Mouse (Mus musculus) heart, postnatal 25 days (tissue): ENCODE results near the gene Csf1. TPM values are rescaled to one million over a fixed set of nuclear protein-coding genes. Genes with fewer than 3 reads are reported as not detected.
A peak's percentile ranks its signal among the peaks of the same experiment; 100 is the strongest.

Experiments used
- DNase-seq: peaks from one replicate; pipeline ENCODE4 v3.0.0; 2022; ENCODE audit warnings: low spot score
- intact Hi-C: fragments of 180-260 bp; cut with DNase I; formaldehyde crosslinking; loops from one replicate; pipeline ENCODE4 v1.15.1; 2025
- total RNA-seq, 2 experiments: library from RNA; stranded (reverse); gene quantifications; 2 replicates each; pipeline ENCODE4 v1.2.3; 2021

Gene Csf1
- total RNA-seq, 2 experiments from 2014 or later = 46.8 to 48.6 TPM

DNA sequence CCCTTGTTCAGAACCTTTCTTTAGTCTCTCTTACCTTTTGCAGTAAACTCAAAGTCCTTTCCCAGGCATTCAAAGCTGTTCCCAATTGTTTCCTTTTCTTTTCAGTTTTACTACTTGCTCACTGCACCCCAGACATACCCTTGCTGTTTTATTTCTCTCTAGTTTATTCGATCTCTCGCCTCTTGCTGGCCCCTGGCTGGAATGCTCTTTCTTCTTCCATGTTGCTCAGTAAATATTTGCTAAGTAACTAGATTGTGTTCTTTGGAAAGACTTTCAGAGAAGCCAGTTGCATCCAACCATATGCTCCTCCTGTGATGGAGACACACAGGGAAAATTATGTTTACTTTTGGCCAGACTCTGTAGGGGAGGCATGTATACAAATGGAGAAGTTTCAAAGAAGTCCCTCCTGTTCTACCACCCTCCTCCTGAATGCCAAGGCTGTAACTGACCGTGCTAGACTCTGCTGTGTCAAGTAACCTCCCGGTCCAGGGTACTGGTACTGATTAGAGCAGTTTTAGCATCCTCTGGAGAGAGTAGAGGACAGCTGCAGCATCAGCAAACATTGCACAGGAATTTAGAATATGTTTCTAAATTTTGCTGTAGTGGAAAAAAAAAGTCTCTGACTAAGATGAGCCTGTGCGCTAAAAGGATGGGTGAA lies 45.9 kb downstream of the Csf1 start:
- intact Hi-C loops = no loop called here
- no peak for DNase-seq

- intact Hi-C loops = no loop called here
- DNase-seq = no peak
Observed at GRCm38 (mm10) chr3:107712081-107712480, 48.2 kb downstream of the Csf1 start.

DNA sequence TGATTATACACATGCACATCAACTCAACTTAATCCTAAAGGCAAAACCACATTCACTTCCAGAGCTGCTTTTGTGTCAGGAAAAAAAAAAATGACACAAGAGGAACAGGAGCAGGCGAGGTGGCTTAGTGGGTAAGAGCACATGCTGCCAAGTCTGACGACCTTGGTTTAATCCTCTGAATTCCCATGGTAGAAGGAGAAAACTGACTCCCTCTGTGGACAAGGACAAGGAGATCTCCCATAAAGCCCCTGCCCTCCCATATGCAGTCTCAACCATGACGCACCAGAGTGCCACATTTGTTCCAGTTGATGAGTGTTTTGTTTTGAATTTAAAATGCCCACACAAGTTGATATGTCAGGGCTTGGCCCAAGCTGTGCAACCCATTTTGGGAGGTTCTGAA lies 51.1 kb downstream of the Csf1 start:
- intact Hi-C loops = no loop called here
- DNase-seq = no peak

GRCm38 (mm10) chr3:107707239-107707638 lies 53.0 kb downstream of the Csf1 start:
- intact Hi-C loops = no loop called here
- DNase-seq = no peak

GRCm38 (mm10) chr3:107706164-107706563 lies 54.1 kb downstream of the Csf1 start:
- no peak for DNase-seq
- intact Hi-C loops = no loop called here

GRCm38 (mm10) chr3:107704371-107704705 lies 55.9 kb downstream of the Csf1 start:
- intact Hi-C loops = no loop called here
- DNase-seq = peak; percentile 61

DNA sequence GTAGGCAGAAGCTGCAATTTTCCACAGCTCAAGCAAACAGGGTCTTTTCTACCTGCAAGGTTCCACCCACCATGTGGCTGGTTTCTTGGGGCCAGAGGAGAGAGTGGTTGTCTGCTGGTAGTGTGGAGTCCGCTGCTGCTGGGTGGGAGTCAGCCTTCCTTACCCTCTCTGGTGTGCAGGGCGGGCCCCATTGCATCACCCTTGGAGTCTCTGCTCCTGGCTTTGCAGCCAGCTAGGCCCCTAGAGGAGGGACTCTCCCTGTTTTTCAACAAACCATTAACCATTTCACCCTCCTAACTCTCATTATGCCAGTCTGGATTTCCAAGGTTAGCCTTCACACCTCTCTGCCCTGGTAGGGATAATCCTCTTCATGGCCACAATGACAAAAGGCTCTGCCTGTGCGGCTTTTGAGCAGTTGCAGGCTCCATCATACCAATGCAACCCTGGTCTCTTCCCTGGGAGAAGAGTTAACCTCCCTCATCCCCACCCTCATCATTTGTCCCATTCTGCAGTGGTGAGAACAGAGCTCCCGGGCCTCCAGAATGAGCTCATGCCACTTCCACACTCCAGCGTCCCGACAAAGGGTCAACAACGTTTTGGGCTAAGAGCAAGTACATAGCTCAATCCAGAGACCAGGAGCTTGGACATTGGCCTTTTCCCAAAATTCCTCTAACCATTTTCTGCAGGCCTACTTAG lies 56.4 kb downstream of the Csf1 start:
- intact Hi-C loops = no loop called here
- DNase-seq = peak; percentile 76

DNA sequence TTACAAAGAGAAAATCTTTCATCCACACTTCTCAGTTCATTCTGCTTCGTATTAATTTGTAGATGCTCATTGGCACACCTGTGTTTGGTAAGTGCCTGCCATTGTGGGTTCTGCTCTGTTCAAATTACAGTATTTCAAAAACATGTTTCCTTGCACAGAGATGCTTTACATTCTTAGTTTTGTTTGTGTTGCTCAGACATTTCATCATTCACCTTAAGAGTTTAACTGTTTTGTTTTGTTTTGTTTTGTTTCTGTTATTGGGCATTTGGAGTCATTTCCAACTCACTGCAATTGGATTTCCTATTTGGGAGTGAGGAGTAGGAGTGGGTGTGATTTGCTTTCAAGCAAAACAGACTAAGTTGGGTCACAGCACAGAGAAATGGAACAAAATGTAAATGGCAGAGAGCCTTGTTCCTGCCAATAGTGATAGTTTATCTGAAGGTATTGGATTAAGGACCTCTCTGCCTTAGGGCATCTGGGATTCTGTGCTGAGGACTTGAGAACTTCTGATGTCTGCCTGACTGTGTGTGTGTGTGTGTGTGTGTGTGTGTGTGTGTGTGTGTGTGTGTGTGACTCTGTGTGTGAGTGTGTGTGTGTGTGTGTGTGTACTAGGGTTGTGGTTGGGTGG lies 58.4 kb downstream of the Csf1 start:
- intact Hi-C loops = no loop called here

GRCm38 (mm10) chr3:107700625-107701024 lies 59.6 kb downstream of the Csf1 start:
- intact Hi-C loops = no loop called here
- DNase-seq = no peak

More for the DNA sequence above, 58.4 kb downstream of the Csf1 start:
- no peak for DNase-seq

GRCm38 (mm10) chr3:107696910-107697309 lies 63.4 kb downstream of the Csf1 start:
- intact Hi-C loops = loop anchor here (1.0 to 5.0 kb wide), 5 partner anchors 58 to 450 kb away; partner anchors contain the start of gene Gnai3
- no peak for DNase-seq

- DNase-seq = peak; percentile 98
- intact Hi-C loops = loop anchor here (2.0 to 5.0 kb wide), 4 partner anchors 59 to 451 kb away; partner anchors contain the start of gene Gnai3
Observed at GRCm38 (mm10) chr3:107695948-107696881, 64.1 kb downstream of the Csf1 start, which contains the start of gene Ahcyl1. Ahcyl1 (minus strand) TSS chr3:107696560.

- DNase-seq = no peak
- intact Hi-C loops = loop anchor here (5.0 kb wide), 2 partner anchors 222 to 452 kb away; partner anchors contain the start of gene Gnai3
Observed at GRCm38 (mm10) chr3:107695219-107695947, 64.9 kb downstream of the Csf1 start.

GRCm38 (mm10) chr3:107694256-107694900 lies 65.9 kb downstream of the Csf1 start:
- intact Hi-C loops = no loop called here
- DNase-seq = no peak

Other genes starting within 250 kb of the Csf1 start
- gene Slc6a17, start 242.5 kb downstream of the Csf1 start, total RNA-seq = 1 to 10 TPM; 1.5 to 2.4 TPM
- gene Ubl4b, start 205.4 kb downstream of the Csf1 start, total RNA-seq = not detected
- gene Alx3, start 165.4 kb downstream of the Csf1 start, total RNA-seq = not detected
- gene Gm10961, start 129.1 kb downstream of the Csf1 start, total RNA-seq = not detected
- 10 to 100 TPM; 18.8 to 21.9 TPM for gene Strip1, start 128.8 kb downstream of the Csf1 start, total RNA-seq
- gene Ahcyl1, start 63.9 kb downstream of the Csf1 start, total RNA-seq = 10 to 100 TPM; 80.0 to 81.1 TPM
- gene Eps8l3, start 116.8 kb upstream of the Csf1 start, total RNA-seq = not detected
- gene Gstm5, start 135.4 kb upstream of the Csf1 start, total RNA-seq = 10 to 100 TPM; 50.1 to 51.4 TPM
- 10 to 100 TPM; 77.7 to 79.7 TPM for gene Gstm7, start 171.3 kb upstream of the Csf1 start, total RNA-seq
- 1 to 10 TPM; 1.6 to 3.2 TPM for gene Gstm6, start 183.3 kb upstream of the Csf1 start, total RNA-seq
- gene Gstm3, start 208.8 kb upstream of the Csf1 start, total RNA-seq = not detected
- 100 to 1,000 TPM; 137 to 156 TPM for gene Gstm2, start 226.0 kb upstream of the Csf1 start, total RNA-seq